16 mouse cellular contexts compared by ENCODE assay signal in genomic region chr12:35283925-35284324, GRCm38 (mm10).
A peak's percentile ranks its signal among the peaks of the same experiment; 100 is the strongest.
DNase-seq lines count a peak whose midpoint lies in the region; ATAC-seq lines count a peak whose summit lies in the region.
"Had no signal": no experiment of that assay in that cellular context is flagged by ENCODE, and none has a peak within 500 bp of the region (broad histone marks: within the 10 kb centered on the region; RNA-seq: fewer than 3 reads in every experiment).

No protein-coding gene starts in this region.

- ATAC-seq in lung, embryonic 16.5 days (ENCODE audit: low read depth): peak; percentile 72
- no peak for ATAC-seq in forebrain, embryonic 13.5 days
- ATAC-seq in cerebellum, adult (ENCODE audit: insufficient number of reproducible peaks, low FRiP score, low TSS enrichment): no peak
- ATAC-seq: hindbrain, embryonic 16.5 days had no signal

- peak; percentile 86 for DNase-seq in heart, adult 11 months
- DNase-seq in heart, postnatal 36 days: no peak
- DNase-seq in ovary, adult 18-20 months (ENCODE audit: low spot score): peak; percentile 9
- no peak for DNase-seq in ovary, postnatal 14 days (ENCODE audit: low spot score)
- no peak for DNase-seq in gastrocnemius, postnatal 14 days
- DNase-seq: cerebellum, adult 9-10 months; kidney, adult 8-10 months; right cerebral cortex, postnatal 14 days; thymus, postnatal 36 days had no signal

- H3K4me2 ChIP-seq in lung, embryonic 16.5 days (ENCODE audit: low read depth, low read length): no peak overlapping the region
- no peak overlapping the region for H3K4me2 ChIP-seq in forebrain, embryonic 13.5 days
- H3K4me2 ChIP-seq: limb, embryonic 15.5 days had no signal

- peaks cover 8% of the 10 kb centered on the region for H3K4me1 ChIP-seq in lung, embryonic 16.5 days (replicated peaks; ENCODE audit: control insufficient read depth, insufficient read depth, low read length)
- H3K4me1 ChIP-seq in forebrain, embryonic 13.5 days: no peaks in the 10 kb centered on the region

- H3K4me3 ChIP-seq in lung, embryonic 16.5 days (ENCODE audit: low read length): no peak overlapping the region
- no peak overlapping the region for H3K4me3 ChIP-seq in forebrain, embryonic 13.5 days
- H3K4me3 ChIP-seq: embryonic facial prominence, embryonic 10.5 days; heart, adult 2 months; limb, embryonic 15.5 days had no signal

- WGBS in lung, embryonic 16.5 days: 4% methylated on average over 5 of the region's 5 CpGs
- 59% methylated on average over 5 of the region's 5 CpGs for WGBS in forebrain, embryonic 13.5 days

- H3K27me3 ChIP-seq in lung, embryonic 16.5 days (ENCODE audit: control insufficient read depth, insufficient read depth, low read depth, low read length): no peaks in the 10 kb centered on the region
- H3K27me3 ChIP-seq in forebrain, embryonic 13.5 days: no peaks in the 10 kb centered on the region
- H3K27me3 ChIP-seq: limb, embryonic 15.5 days had no signal

- intact Hi-C loops in heart, postnatal 36 days (cut with DNase I): no loop called here
- intact Hi-C loops in gastrocnemius, postnatal 14 days (cut with DNase I; ENCODE audit: low total_unique reads): no loop called here

- peak overlapping the region; percentile 20 for H3K27ac ChIP-seq in lung, embryonic 16.5 days (ENCODE audit: low read length)
- no peak overlapping the region for H3K27ac ChIP-seq in forebrain, embryonic 13.5 days
- H3K27ac ChIP-seq: embryonic facial prominence, embryonic 10.5 days; heart, adult 2 months; limb, embryonic 15.5 days had no signal

- H3K9me3 ChIP-seq in lung, embryonic 16.5 days (ENCODE audit: control insufficient read depth, low read length): no peaks in the 10 kb centered on the region
- H3K9me3 ChIP-seq in forebrain, embryonic 13.5 days (replicated peaks): no peaks in the 10 kb centered on the region
- H3K9me3 ChIP-seq: embryonic facial prominence, embryonic 10.5 days; limb, embryonic 15.5 days had no signal

- H3K36me3 ChIP-seq in lung, embryonic 16.5 days (ENCODE audit: control insufficient read depth, insufficient read depth, low read length): no peaks in the 10 kb centered on the region
- H3K36me3 ChIP-seq in forebrain, embryonic 13.5 days (ENCODE audit: poor library complexity, severe bottlenecking): no peaks in the 10 kb centered on the region
- H3K36me3 ChIP-seq: embryonic facial prominence, embryonic 10.5 days; limb, embryonic 15.5 days had no signal

- no peak overlapping the region for H3K9ac ChIP-seq in lung, embryonic 16.5 days (ENCODE audit: low read length)
- no peak overlapping the region for H3K9ac ChIP-seq in forebrain, embryonic 13.5 days
- H3K9ac ChIP-seq: limb, embryonic 15.5 days had no signal

Comparison
In these comparisons a context has a peak if more than half of its experiments do, and no peak if none do; other contexts are left out.
1. DNase-seq: peak in heart, adult 11 months (single experiment) and ovary, adult 18-20 months (single experiment); none in heart, postnatal 36 days (0 of 2), ovary, postnatal 14 days (single experiment) and gastrocnemius, postnatal 14 days (single experiment).